22 mouse cellular contexts compared by ENCODE assay signal in the genomic region with DNA sequence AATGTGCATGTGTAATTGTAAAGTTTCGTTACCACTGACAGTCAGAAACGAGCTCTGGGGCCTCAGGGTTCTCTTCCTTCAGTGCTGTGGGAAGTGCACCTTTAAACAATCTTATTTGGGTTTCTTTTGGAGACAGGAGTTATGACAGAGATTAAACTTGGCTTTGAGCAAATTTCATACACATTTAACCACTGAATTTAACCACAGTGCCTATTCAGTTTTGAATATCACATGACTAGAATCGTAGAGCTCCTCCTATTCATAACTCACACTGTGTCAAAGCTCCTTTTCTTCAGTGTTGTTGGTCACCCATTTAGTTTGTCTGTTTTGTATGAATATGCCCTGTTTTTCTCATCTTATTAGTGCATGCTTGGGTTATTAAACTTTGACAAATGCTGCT. TPM values are rescaled to one million over a fixed set of nuclear protein-coding genes. Genes with fewer than 3 reads are reported as not detected.
A peak's percentile ranks its signal among the peaks of the same experiment; 100 is the strongest.
DNase-seq lines count a peak whose midpoint lies in the region; ATAC-seq lines count a peak whose summit lies in the region.
"Had no signal": no experiment of that assay in that cellular context is flagged by ENCODE, and none has a peak within 500 bp of the region (broad histone marks: within the 10 kb centered on the region; RNA-seq: fewer than 3 reads in every experiment).

No protein-coding gene starts in this region.

- peak; percentile 75 for ATAC-seq in CD4-positive, CD25-positive, alpha-beta regulatory T cell, adult 4 months
- ATAC-seq in activated CD4-positive, CD25-positive, alpha-beta regulatory T cell, adult 4 months = peak; percentile 52
- ATAC-seq in inflammation-experienced regulatory T-cells, adult 6 months = peak; percentile 75
- ATAC-seq: forebrain, embryonic 14.5 days; forebrain, postnatal 0 days; hindbrain, postnatal 0 days; intestine, embryonic 15.5 days had no signal

- intact Hi-C loops in left cerebral cortex, postnatal 25 days (cut with DNase I) = no loop called here

- peak; percentile 35 for DNase-seq in 3T3-L1 (ENCODE audit: low read depth, low spot score)
- no peak for DNase-seq in gastrocnemius, adult 8-10 months (ENCODE audit: low spot score in 2 of 2)
- DNase-seq in adrenal gland, postnatal 14 days = no peak
- DNase-seq in thymus, postnatal 0 days (ENCODE audit: low spot score) = no peak
- no peak for DNase-seq in left cerebral cortex, postnatal 25 days (ENCODE audit: low spot score in 2 of 2)
- DNase-seq: adrenal gland, postnatal 10 days; cerebellum, adult 11-12 months; cerebellum, adult 8-10 months; cerebellum, postnatal 14 days; forebrain, postnatal 0 days; gastrocnemius, adult 2 months; gastrocnemius, postnatal 25 days; heart, adult 18-20 months; heart, postnatal 14 days; heart, postnatal 4 days; kidney, adult 11 months had no signal

RNA-seq across cellular contexts. Expression of a gene that starts 10.3 kb away (rescaled TPM):
- 10 to 100 TPM; 21.0 to 23.9 TPM for polyA plus RNA-seq in CD4-positive, CD25-positive, alpha-beta regulatory T cell, adult 4 months (2017; shearing (Covaris generic))
- 10 to 100 TPM; 12.7 to 17.9 TPM for polyA plus RNA-seq in activated CD4-positive, CD25-positive, alpha-beta regulatory T cell, adult 4 months (2017; shearing (Covaris generic))
- polyA plus RNA-seq in inflammation-experienced regulatory T-cells, adult 6 months (2017; shearing (Covaris generic)) = 10 to 100 TPM; 12.5 to 30.3 (median 25.3) TPM
- total RNA-seq in gastrocnemius, adult 8-10 months (2022) = 1 to 10 TPM; 6.3 to 8.8 (median 7.0) TPM
- 24.6 and 25.8 TPM in 2 replicates for total RNA-seq in adrenal gland, postnatal 14 days (2021)
- polyA plus RNA-seq in thymus, postnatal 0 days (2015; fragmentation: Nextera tagmentation; extraction: Ambion mirVana) = 5.6 and 8.3 TPM in 2 replicates
- total RNA-seq in left cerebral cortex, postnatal 25 days (2021) = 10 to 100 TPM; 79.2 to 82.5 TPM
